7 mouse cellular contexts compared by ENCODE assay signal in genomic region chr16:34094446-34095092, GRCm38 (mm10).
DNase-seq lines count a peak whose midpoint lies in the region; ATAC-seq lines count a peak whose summit lies in the region.

No protein-coding gene starts in this region.

- H3K9ac ChIP-seq in embryonic facial prominence, embryonic 12.5 days = peak overlapping the region; percentile 34
- peak overlapping the region; percentile 28; the same call in 1 of the 2 replicates for H3K9ac ChIP-seq in stomach, embryonic 14.5 days (replicated peaks; ENCODE audit: low read depth, low read length)

- H3K9me3 ChIP-seq in embryonic facial prominence, embryonic 12.5 days = no peaks in the 10 kb centered on the region
- H3K9me3 ChIP-seq in stomach, embryonic 14.5 days (ENCODE audit: control insufficient read depth, low read depth, low read length) = no peaks in the 10 kb centered on the region

- H3K4me3 ChIP-seq in embryonic facial prominence, embryonic 12.5 days = peak overlapping the region; percentile 49
- peak overlapping the region; percentile 57 for H3K4me3 ChIP-seq in stomach, embryonic 14.5 days (ENCODE audit: low read depth, low read length)

- DNase-seq in urinary bladder, postnatal 14 days (ENCODE audit: low spot score) = peak; percentile 16
- no peak for DNase-seq in urinary bladder, adult 2 months (ENCODE audit: low spot score)
- DNase-seq in heart, postnatal 10 days = peak; percentile 70 to 71
- peak; percentile 56 to 75 for DNase-seq in kidney, postnatal 4 days

- intact Hi-C loops in heart, postnatal 10 days (cut with DNase I) = loop anchor here (5.0 kb wide), 3 partner anchors 37 to 92 kb away; no protein-coding TSS in a partner anchor

- no peak overlapping the region for H3K27ac ChIP-seq in embryonic facial prominence, embryonic 12.5 days
- H3K27ac ChIP-seq in stomach, embryonic 14.5 days (ENCODE audit: low read length) = peak overlapping the region; percentile 61; the same call in 1 of the 2 replicates

- H3K4me2 ChIP-seq in embryonic facial prominence, embryonic 12.5 days (replicated peaks) = peak overlapping the region; percentile 87
- peak overlapping the region; percentile 73 for H3K4me2 ChIP-seq in stomach, embryonic 14.5 days (replicated peaks; ENCODE audit: low read depth, low read length)

- ATAC-seq in embryonic facial prominence, embryonic 12.5 days (ENCODE audit: insufficient number of reproducible peaks, insufficient read depth, low FRiP score, low TSS enrichment) = peak; percentile 69
- peak; percentile 41; the same call in 1 of the 2 replicates for ATAC-seq in megakaryocyte, adult 5-6 weeks (ENCODE audit: poor library complexity, severe bottlenecking)
- peak; percentile 67; the same call in 1 of the 2 replicates for ATAC-seq in stomach, embryonic 14.5 days (ENCODE audit: insufficient number of reproducible peaks, insufficient read depth, low FRiP score, low read depth)

- under 1% methylated on average over 16 of the region's 16 CpGs for WGBS in embryonic facial prominence, embryonic 12.5 days
- 1% methylated on average over 16 of the region's 16 CpGs for WGBS in stomach, embryonic 14.5 days

- peaks cover 4% of the 10 kb centered on the region; the same call in 1 of the 2 replicates for H3K27me3 ChIP-seq in embryonic facial prominence, embryonic 12.5 days
- H3K27me3 ChIP-seq in stomach, embryonic 14.5 days (ENCODE audit: control insufficient read depth, insufficient read depth, low read length) = no peaks in the 10 kb centered on the region

- no peaks in the 10 kb centered on the region for H3K36me3 ChIP-seq in embryonic facial prominence, embryonic 12.5 days
- H3K36me3 ChIP-seq in stomach, embryonic 14.5 days (ENCODE audit: control insufficient read depth, insufficient read depth, low read length) = no peaks in the 10 kb centered on the region

- peaks cover 26% of the 10 kb centered on the region for H3K4me1 ChIP-seq in embryonic facial prominence, embryonic 12.5 days
- H3K4me1 ChIP-seq in stomach, embryonic 14.5 days (ENCODE audit: control insufficient read depth, insufficient read depth, low read length) = peaks cover 12% of the 10 kb centered on the region
